Mouse (Mus musculus): ENCODE measurements around the gene Ncdn. TPM values are rescaled to one million over a fixed set of nuclear protein-coding genes. Genes with fewer than 3 reads are reported as not detected.

Gene Ncdn
- polyA plus RNA-seq, 1 experiment from 2014 or later: 30.7 TPM

Other genes starting within 250 kb of the Ncdn start
- 3.9 and 4.0 TPM in 2 replicates for gene Ago4, start 220.0 kb downstream of the Ncdn start, polyA plus RNA-seq (2015; fragmentation: Nextera tagmentation; extraction: Ambion mirVana)
- 48.1 and 49.7 TPM in 2 replicates for gene Clspn, start 196.5 kb downstream of the Ncdn start, polyA plus RNA-seq (2015; fragmentation: Nextera tagmentation; extraction: Ambion mirVana)
- 5.0 and 5.6 TPM in 2 replicates for gene 5730409E04Rik, start 143.6 kb downstream of the Ncdn start, polyA plus RNA-seq (2015; fragmentation: Nextera tagmentation; extraction: Ambion mirVana)
- 477 and 482 TPM in 2 replicates for gene Psmb2, start 75.8 kb downstream of the Ncdn start, polyA plus RNA-seq (2015; fragmentation: Nextera tagmentation; extraction: Ambion mirVana)
- gene Tfap2e, start 17.2 kb downstream of the Ncdn start, polyA plus RNA-seq (2015; fragmentation: Nextera tagmentation; extraction: Ambion mirVana): 0.17 TPM in 1 of 2 replicates, not detected in the other
- gene AU040320, start 106 bp upstream of the Ncdn start, polyA plus RNA-seq (2015; fragmentation: Nextera tagmentation; extraction: Ambion mirVana): 15.9 and 17.4 TPM in 2 replicates
- 27.0 and 34.4 TPM in 2 replicates for gene Zmym4, start 214.7 kb upstream of the Ncdn start, polyA plus RNA-seq (2015; fragmentation: Nextera tagmentation; extraction: Ambion mirVana)